Mouse (Mus musculus) kidney, adult 2 months (tissue): ENCODE measurements around the gene Ifi27. TPM values are rescaled to one million over a fixed set of nuclear protein-coding genes. Genes with fewer than 3 reads are reported as not detected.

Experiments used
- DNase-seq: peaks from one replicate; pipeline ENCODE4 v3.0.0; 2021
- H3K27ac ChIP-seq: fragments of 200-500 bp; 2 replicates; pipeline ENCODE4 v1.5.1; 2012; ENCODE audit warnings: low read depth, low read length, control low read depth, inconsistent platforms; ENCODE audit not compliant: insufficient read depth
- H3K27me3 ChIP-seq: fragments of 200-500 bp; replicated peaks from 2 replicates; pipeline ENCODE4 v1.6.1; 2012; ENCODE audit warnings: mild to moderate bottlenecking, moderate library complexity, low read length, inconsistent platforms; ENCODE audit not compliant: control insufficient read depth, insufficient read depth
- H3K36me3 ChIP-seq: fragments of 200-500 bp; 2 replicates; pipeline ENCODE4 v1.6.1; 2012; ENCODE audit warnings: mild to moderate bottlenecking, moderate library complexity, low read length, inconsistent platforms; ENCODE audit not compliant: control insufficient read depth, insufficient read depth
- H3K4me1 ChIP-seq: fragments of 200-500 bp; 2 replicates; pipeline ENCODE4 v1.6.1; 2011; ENCODE audit warnings: low read length; ENCODE audit not compliant: control insufficient read depth, insufficient read depth
- H3K4me3 ChIP-seq: fragments of 200-500 bp; 2 replicates; pipeline ENCODE4 v1.5.1; 2011; ENCODE audit warnings: mild to moderate bottlenecking, low read depth, low read length, control low read depth; ENCODE audit not compliant: insufficient read depth
- CTCF ChIP-seq: fragments of 200-500 bp; conservative IDR thresholded peaks from 2 replicates; pipeline ENCODE4 v1.5.1; 2011; ENCODE audit warnings: low read depth, mild to moderate bottlenecking, control low read depth, low read length, moderate library complexity, mixed read lengths; ENCODE audit not compliant: insufficient read depth, insufficient read length
- POLR2A ChIP-seq: fragments of 200-500 bp; IDR thresholded peaks from one replicate; pipeline ENCODE4 v1.6.1; 2011; ENCODE audit warnings: low read depth, low read length, control low read depth
- WGBS: fragments of 180-500 bp; shearing (Covaris S2); methylation state at CpG from one replicate; pipeline ENCODE4 v1.1.7; 2018; 5-methylcytosine and 5-hydroxymethylcytosine counted together
- polyA plus RNA-seq: library from polyadenylated mRNA; depleted of rRNA; stranded (reverse); fragments of >200 nt; gene quantifications from 2 replicates; pipeline ENCODE4 v1.2.3, GENCODE M21; 2012; rRNA removed

Ifi27 gene
- polyA plus RNA-seq, result 320 and 355 TPM in 2 replicates

- whole genome bisulfite sequencing, result 27% methylated on average over 8 of the region's 8 CpGs
- peak within 1 kb of the TSS; percentile 61 for H3K4me3 ChIP-seq
- no peaks in the 10 kb centered on the region for H3K27me3 ChIP-seq
- peak within 1 kb of the TSS; percentile 89 for H3K27ac ChIP-seq
- peak; percentile 96 for DNase-seq
- no peaks in the 10 kb centered on the region for H3K36me3 ChIP-seq
- TF ChIP-seq POLR2A (no peak), CTCF (no peak)
- peaks cover 12% of the 10 kb centered on the region for H3K4me1 ChIP-seq
Observed at GRCm38 (mm10) chr12:103433986-103434731, at the start of gene Ifi27. TSS of gene Ifi27 (plus strand) at chr12:103434211.

DNA sequence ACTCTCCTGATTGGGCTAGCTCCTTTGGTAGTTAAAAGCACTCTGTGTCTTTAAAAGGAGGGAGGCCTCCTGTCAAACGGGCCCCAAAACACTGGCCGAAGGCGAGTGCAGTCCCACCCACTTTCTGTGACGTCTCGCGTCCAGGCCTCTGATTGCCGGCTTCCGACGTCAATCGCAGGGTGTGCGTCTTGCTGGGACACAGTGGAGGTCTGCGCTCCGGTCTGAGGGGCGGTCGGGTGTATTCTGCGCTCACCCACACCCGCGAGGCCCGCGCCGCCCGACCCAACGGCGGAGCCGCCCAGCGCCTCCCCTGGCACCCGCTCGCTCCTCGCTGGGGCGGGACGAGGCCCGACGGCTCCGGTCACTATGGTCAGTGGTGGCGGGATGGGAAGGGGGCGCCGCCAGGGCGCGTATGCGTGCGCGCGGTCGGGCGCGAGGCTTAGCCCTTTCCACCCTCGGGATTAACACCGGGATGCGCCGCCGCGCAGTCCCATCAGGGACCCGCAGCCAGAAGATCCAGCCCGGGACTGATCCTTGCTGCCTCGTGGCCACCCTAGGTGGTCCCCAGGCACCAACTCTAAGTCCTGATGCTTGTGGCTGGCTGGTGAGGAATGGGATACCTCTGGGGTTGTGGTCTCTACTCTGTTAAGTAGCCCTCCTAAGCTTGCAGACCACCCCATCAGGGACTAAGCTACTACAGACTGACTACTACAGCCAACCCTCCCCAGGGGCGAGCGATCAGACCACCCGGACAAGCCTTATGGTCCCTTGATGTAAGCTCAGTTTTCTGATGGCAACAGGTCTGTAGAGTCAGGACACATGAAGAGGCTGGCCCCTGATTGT lies 45.3 kb upstream of the Ifi27 start, which contains the start of gene Otub2:
Gene Otub2 (plus strand): TSS at position 178 of the 843 bp plus-strand sequence.
- no peak within 1 kb of the TSS for H3K27ac ChIP-seq
- peak; percentile 98 for DNase-seq
- no peak for TF ChIP-seq CTCF
- H3K36me3 ChIP-seq, result no peaks in the 10 kb centered on the region
- WGBS, result 1% methylated on average over 57 of the region's 58 CpGs
- H3K4me1 ChIP-seq, result 0 out of 2 replicates have a peak, but pooled peaks cover 3% of the 10 kb centered on the region
- no peaks in the 10 kb centered on the region for H3K27me3 ChIP-seq
- peak within 1 kb of the TSS; percentile 98 for H3K4me3 ChIP-seq

GRCm38 (mm10) chr12:103389348-103389727 lies 44.7 kb upstream of the Ifi27 start:
- H3K27me3 ChIP-seq, result no peaks in the 10 kb centered on the region
- peak overlapping the region; percentile 98 for H3K4me3 ChIP-seq
- no peaks in the 10 kb centered on the region for H3K36me3 ChIP-seq
- H3K4me1 ChIP-seq, result 0 out of 2 replicates have a peak, but pooled peaks cover 3% of the 10 kb centered on the region
- no peak for DNase-seq
- no peak for TF ChIP-seq POLR2A
- no peak for TF ChIP-seq CTCF
- H3K27ac ChIP-seq, result no peak overlapping the region
- 79% methylated on average over 2 of the region's 2 CpGs for WGBS

DNA sequence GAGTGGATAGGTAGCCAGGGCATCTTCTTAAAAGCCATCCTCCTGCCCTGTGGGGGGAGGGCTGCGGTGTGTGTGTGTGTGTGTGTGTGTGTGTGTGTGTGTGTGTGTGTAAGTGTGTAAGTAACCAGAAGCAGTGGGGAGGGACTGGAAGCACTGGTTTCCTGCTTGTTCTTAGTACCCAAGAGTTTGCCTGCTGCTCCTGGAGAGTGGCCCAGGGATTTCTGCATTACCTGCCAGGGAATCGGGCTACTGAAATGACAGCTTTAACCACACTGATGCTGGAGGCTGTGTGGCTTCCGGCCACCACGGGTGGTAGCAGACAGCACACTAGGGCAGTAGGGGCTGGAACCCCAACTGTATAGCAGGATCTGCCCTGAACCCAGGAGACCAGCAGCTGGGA lies 44.0 kb upstream of the Ifi27 start:
- 0 out of 2 replicates have a peak, but pooled peaks cover 3% of the 10 kb centered on the region for H3K4me1 ChIP-seq
- no peak overlapping the region for H3K4me3 ChIP-seq
- H3K27ac ChIP-seq, result no peak overlapping the region
- TF ChIP-seq POLR2A (no peak), CTCF (no peak)
- no peaks in the 10 kb centered on the region for H3K36me3 ChIP-seq
- H3K27me3 ChIP-seq, result no peaks in the 10 kb centered on the region
- no peak for DNase-seq
- 73% methylated on average over 4 of the region's 4 CpGs for WGBS

DNA sequence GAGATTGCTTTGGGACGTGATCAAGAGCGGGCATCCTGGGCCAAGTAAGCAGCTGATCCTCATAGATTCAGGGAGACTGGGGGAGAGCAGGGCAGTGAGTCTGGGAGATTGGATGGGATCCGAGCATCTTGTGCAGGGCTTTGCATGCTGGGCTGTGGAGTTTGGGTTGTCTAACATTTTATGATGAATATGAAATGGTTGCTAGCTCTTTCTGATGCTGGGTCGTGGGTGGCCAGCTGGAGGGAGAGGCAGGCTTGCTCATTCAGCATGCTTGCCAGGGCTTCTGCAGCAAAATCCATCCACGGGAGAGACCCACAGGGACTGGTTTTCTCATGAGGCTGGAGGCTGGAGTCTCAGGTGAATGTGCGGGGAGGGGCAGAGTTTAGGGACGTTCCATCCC lies 42.9 kb upstream of the Ifi27 start:
- no peaks in the 10 kb centered on the region for H3K36me3 ChIP-seq
- H3K27ac ChIP-seq, result no peak overlapping the region
- H3K27me3 ChIP-seq, result no peaks in the 10 kb centered on the region
- H3K4me1 ChIP-seq, result peaks cover 10% of the 10 kb centered on the region
- no peak for DNase-seq
- 81% methylated on average over 7 of the region's 7 CpGs for WGBS
- H3K4me3 ChIP-seq, result no peak overlapping the region
- no peak for TF ChIP-seq POLR2A
- no peak for TF ChIP-seq CTCF

GRCm38 (mm10) chr12:103393528-103393927 lies 40.5 kb upstream of the Ifi27 start:
- H3K27me3 ChIP-seq, result no peaks in the 10 kb centered on the region
- TF ChIP-seq POLR2A, result no peak
- TF ChIP-seq CTCF, result no peak
- H3K4me3 ChIP-seq, result no peak overlapping the region
- DNase-seq, result no peak
- no peaks in the 10 kb centered on the region for H3K36me3 ChIP-seq
- no peak overlapping the region for H3K27ac ChIP-seq
- H3K4me1 ChIP-seq, result peaks cover 10% of the 10 kb centered on the region
- 71% methylated on average over 6 of the region's 6 CpGs for WGBS

DNA sequence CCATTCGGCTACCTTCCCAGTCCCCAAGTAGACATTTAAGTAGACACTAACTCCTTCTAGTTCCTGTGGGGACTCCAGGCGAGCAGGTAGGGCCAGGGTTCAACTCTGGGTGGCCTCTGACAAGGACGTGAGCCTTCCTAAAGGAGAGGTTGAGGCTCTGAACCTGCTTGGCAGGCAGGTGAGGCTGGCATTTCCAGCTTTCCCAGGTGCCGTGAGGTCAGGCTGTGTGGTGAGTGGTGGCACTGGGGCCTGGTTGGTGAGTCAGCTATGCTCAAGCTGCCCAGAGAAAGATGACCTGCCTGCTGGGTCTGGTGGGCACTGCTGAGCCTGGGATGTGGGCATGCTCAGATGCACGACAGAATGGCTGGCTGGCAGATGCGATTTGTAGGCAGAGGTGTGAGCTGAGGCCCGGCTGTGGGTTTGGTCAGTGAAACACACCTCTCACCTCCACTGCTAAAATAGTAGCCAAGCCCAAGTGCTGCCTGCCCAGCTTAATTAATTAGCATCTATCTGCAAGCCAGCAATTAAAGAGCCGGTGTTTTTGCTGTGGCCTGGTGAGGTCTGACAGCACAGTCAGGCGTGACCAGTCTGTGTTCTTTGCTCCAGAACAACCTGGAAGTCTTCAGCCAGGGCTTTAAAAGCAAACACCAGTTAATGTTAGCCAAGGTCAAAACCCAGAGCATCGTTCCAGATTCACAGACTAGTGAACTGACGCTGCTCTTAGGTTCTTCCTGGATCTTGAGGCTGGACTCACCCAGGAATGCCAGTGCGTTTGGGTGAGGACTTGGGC lies 38.3 kb upstream of the Ifi27 start:
- no peaks in the 10 kb centered on the region for H3K27me3 ChIP-seq
- DNase-seq, result peak; percentile 84
- peaks cover 7% of the 10 kb centered on the region for H3K4me1 ChIP-seq
- no peaks in the 10 kb centered on the region for H3K36me3 ChIP-seq
- WGBS, result 31% methylated on average over 12 of the region's 12 CpGs
- no peak overlapping the region for H3K4me3 ChIP-seq
- no peak for TF ChIP-seq CTCF
- no peak for TF ChIP-seq POLR2A
- peak overlapping the region; percentile 4; the same call in 1 of the 2 replicates for H3K27ac ChIP-seq
